Mouse (Mus musculus) thymus, postnatal 4 days (tissue): ENCODE data around the gene Tmem79.
A peak's percentile ranks its signal among the peaks of the same experiment; 100 is the strongest.
"Not testable (repeated sequence)": the region's sequence is repeated elsewhere in the genome, so short reads cannot be mapped to it uniquely, and the experiment has no call there.

Experiments
- DNase-seq: peaks from one replicate; pipeline ENCODE4 v3.0.0; 2021

Tmem79 gene

DNA sequence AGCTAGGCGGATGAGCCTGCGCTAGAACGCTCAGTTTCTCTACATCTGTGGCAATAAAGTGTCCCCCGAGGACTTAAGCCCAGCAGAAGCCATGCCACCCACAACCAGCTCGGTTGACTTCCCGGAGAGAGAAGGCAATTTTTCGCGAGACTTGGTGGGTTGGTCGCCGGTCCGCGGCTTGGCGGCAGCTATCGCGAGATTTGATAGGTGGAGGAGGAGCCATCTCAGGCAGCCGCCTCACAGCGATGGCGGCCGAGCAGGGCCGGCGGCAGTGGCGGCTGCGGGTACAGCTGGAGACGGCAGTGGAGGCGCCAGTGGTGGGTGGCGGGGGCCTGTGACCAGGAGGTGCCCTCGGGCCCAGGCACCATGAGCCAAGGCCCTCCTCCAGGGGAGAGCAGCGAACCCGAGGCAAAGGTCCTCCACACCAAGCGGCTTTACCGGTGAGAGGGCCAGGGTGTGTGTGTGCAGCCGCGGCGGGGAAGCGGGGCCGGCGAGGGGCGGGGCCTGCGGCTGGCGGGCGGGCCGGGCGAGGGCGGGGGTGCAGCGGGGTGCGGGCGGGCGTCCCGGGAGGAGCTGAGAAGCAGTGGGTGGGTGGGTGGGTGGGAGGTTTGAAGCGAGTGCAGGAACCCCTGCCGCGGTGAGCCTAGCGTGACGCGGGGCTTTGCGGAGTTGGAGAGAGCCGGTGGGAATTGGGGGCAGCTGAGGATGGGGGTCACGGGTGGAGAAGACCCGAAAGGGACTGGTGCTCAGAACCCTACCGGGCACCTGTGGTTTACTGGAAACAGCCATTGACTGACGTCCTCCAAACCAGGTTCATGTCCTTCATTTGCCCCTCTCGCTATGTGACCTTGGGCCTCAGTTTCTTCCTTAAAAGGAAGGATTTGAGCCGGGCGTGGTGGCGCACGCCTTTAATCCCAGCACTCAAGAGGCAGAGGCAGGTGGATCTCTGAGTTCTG lies at the start of gene Tmem79, which contains the start of gene Smg5:
Tmem79 (minus strand) TSS at position 91 of the 956 bp plus-strand sequence.
Smg5 (plus strand) TSS at position 203 of the 956 bp plus-strand sequence.
- DNase-seq = peak; percentile 97

DNA sequence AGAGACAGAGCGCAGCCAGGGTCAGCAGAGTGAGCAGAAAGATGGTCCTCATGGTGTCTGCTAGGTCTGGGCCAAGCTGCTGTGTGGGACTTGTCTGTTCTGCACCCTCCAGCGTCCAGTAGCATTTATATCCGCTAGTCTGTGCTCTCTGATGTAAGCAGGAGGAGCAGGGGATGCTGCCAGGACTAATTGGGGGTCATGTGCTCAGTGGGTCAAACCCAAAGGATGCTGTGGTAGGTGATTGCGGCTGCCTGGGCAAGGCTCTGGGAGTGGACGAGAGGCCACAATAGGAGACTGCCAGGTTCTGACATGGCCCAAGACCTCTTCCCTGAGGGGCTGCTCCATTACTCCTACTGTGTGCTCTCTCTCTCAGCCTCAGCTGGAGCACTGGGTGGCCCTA lies 48.4 kb upstream of the Tmem79 start, which contains the start of gene Bglap:
Bglap (minus strand) TSS at position 101 of the 400 bp plus-strand sequence.
- no peak for DNase-seq

DNA sequence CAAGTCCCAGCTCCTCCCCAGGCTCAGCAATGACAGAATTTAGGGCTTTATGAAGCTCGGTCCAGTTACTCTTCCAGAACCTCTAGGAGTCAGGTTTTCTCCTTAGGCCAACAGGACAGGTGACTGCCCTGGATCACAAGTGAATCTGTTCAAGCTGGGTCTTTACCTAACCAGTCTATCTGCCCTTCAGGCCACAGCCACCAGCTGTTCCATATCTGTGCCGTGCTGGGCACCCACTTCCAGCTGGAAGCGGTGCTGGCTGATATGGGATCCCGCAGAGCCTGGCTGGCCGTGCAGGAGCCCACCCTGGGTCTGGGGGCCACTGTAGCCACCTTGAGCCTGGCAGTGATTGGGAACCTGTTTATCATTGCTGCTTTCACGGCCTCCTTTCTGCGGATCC lies 46.4 kb upstream of the Tmem79 start:
- DNase-seq = not testable (repeated sequence)

DNA sequence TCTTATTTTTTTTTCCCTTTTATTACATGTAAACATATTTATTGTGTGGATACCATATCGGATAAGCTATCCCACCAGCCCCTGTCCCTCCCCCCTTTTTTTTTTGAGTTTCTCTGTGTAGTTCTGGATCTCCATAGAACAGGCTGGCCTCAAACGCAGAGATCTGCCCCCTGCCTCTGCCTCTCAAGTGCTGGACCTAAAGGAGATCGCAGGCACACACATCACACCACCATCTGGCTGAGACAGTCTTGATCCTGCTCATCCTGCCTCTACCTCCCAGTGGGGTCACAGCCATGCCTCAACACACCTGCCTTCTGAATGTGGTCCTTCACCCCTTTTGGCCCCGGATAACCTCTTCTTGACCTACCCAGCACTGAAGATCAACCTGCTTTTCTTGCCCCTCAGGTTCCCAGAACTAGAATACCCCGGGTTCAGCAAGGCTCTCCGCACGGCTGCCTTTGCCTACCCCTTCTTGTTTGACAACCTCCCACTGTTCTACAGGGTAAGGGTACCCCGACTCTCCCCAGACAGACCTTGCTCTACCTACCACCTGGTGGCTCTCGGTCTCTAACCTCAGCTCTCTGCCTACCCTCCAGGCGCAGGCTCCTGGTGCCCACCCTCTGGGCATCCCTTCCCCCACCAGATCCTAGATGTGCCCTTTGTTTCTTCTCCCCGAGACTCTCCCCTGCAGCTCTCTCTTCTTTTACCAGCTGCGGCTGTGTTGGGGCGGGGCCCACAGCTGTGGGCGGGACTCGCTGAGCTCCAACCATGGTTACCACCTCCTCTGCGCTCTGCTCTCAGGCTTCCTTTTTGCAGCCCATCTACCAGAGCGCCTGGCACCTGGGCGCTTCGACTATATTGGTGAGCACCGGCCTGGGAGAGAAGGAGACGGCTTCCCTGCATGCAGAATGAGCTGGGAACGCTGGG lies 45.7 kb upstream of the Tmem79 start:
- peak; percentile 78 for DNase-seq

DNA sequence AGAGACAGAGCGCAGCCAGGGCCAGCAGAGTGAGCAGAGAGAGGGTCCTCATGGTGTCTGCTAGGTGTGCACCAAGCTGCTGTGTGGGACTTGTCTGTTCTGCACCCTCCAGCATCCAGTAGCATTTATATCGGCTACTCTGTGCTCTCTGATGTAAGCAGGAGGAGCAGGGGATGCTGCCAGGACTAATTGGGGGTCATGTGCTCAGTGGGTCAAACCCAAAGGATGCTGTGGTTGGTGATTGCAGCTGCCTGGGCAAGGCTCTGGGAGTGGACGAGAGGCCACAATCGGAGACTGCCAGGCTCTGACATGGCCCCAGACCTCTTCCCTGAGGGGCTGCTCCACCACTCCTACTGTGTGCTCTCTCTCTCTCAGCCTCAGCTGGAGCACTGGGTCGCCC lies 42.7 kb upstream of the Tmem79 start, which contains the start of gene Bglap2:
Bglap2 (minus strand) TSS at position 101 of the 400 bp plus-strand sequence.
- DNase-seq = not testable (repeated sequence)

DNA sequence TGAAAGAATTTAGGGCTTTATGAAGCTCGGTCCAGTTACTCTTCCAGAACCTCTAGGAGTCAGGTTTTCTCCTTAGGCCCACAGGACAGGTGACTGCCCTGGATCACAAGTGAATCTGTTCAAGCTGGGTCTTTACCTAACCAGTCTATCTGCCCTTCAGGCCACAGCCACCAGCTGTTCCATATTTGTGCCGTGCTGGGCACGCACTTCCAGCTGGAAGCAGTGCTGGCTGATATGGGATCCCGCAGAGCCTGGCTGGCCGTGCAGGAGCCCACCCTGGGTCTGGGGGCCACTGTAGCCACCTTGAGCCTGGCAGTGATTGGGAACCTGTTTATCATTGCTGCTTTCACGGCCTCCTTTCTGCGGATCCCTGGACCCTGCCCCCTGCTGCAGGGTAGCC lies 40.7 kb upstream of the Tmem79 start:
- not testable (repeated sequence) for DNase-seq

DNA sequence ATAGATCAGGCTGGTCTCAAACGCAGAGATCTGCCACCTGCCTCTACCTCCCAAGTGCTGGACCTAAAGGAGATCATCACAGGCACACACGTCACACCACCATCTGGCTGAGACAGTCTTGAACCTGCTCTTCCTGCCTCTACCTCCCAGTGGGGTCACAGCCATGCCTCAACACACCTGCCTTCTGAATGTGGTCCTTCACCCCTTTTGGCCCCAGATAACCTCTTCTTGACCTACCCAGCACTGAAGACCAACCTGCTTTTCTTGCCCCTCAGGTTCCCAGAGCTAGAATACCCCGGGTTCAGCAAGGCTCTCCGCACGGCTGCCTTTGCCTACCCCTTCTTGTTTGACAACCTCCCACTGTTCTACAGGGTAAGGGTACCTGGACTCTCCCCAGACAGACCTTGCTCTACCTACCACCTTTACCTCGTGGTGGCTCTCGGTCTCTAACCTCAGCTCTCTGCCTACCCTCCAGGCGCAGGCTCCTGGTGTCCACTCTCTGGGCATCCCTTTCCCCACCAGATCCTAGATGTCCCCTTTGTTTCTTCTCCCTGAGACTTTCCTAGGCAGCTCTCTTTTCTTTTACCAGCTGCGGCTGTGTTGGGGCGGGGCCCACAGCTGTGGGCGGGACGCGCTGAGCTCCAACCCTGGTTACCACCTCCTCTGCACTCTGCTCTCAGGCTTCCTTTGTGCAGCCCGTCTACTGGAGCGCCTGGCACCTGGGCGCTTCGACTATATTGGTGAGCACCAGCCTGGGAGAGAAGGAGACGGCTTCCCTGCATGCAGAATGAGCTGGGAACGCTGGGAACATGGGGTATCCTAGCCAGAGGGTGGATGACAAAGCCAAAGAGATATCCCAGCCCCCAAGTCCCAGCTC lies 40.0 kb upstream of the Tmem79 start:
- peak; percentile 67 for DNase-seq

DNA sequence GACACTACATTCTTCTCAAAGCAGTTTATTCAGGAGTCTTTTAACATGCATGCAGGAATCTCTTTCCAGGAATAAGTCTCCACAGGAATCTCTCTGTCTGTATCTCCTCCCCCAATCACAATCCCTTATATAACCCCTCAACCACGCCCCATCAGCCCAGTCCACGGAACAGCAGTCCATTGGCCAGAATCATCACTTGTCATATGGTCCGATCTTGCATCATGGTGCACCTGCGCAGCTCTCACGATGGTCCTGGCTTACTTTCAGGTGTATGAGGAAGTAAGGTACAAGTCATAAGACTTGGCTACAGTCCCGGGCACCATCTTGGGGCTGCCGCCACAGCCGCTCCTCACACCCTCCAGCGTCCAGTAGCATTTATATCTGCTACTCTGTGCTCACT lies 36.7 kb upstream of the Tmem79 start, which contains the start of gene Bglap3:
Bglap3 (minus strand) TSS at position 101 of the 400 bp plus-strand sequence.
- DNase-seq = not testable (repeated sequence)

DNA sequence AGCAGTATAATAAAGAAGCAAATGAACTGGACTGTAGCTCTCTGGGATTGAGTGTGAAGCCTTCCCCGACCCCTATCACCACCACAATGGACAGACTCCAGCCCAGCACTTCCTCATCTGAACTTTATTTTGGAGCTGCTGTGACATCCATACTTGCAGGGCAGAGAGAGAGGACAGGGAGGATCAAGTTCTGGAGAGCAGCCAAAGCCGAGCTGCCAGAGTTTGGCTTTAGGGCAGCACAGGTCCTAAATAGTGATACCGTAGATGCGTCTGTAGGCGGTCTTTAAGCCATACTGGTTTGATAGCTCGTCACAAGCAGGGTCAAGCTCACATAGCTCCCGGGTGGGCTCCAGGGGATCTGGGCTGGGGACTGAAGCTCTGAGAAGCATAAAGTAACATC lies 32.6 kb upstream of the Tmem79 start:
- DNase-seq = not testable (repeated sequence)

DNA sequence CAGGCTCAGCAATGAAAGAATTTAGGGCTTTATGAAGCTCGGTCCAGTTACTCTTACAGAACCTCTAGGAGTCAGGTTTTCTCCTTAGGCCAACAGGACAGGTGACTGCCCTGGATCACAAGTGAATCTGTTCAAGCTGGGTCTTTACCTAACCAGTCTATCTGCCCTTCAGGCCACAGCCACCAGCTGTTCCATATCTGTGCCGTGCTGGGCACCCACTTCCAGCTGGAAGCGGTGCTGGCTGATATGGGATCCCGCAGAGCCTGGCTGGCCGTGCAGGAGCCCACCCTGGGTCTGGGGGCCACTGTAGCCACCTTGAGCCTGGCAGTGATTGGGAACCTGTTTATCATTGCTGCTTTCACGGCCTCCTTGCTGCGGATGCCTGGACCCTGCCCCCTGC lies 31.6 kb upstream of the Tmem79 start:
- DNase-seq = not testable (repeated sequence)

DNA sequence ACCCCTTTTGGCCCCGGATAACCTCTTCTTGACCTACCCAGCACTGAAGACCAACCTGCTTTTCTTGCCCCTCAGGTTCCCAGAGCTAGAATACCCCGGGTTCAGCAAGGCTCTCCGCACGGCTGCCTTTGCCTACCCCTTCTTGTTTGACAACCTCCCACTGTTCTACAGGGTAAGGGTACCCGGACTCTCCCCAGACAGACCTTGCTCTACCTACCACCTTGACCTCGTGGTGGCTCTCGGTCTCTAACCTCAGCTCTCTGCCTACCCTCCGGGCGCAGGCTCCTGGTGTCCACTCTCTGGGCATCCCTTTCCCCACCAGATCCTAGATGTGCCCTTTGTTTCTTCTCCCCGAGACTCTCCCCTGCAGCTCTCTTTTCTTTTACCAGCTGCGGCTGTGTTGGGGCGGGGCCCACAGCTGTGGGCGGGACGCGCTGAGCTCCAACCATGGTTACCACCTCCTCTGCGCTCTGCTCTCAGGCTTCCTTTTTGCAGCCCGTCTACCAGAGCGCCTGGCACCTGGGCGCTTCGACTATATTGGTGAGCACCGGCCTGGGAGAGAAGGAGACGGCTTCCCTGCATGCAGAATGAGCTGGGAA lies 31.0 kb upstream of the Tmem79 start:
- peak; percentile 83 for DNase-seq

DNA sequence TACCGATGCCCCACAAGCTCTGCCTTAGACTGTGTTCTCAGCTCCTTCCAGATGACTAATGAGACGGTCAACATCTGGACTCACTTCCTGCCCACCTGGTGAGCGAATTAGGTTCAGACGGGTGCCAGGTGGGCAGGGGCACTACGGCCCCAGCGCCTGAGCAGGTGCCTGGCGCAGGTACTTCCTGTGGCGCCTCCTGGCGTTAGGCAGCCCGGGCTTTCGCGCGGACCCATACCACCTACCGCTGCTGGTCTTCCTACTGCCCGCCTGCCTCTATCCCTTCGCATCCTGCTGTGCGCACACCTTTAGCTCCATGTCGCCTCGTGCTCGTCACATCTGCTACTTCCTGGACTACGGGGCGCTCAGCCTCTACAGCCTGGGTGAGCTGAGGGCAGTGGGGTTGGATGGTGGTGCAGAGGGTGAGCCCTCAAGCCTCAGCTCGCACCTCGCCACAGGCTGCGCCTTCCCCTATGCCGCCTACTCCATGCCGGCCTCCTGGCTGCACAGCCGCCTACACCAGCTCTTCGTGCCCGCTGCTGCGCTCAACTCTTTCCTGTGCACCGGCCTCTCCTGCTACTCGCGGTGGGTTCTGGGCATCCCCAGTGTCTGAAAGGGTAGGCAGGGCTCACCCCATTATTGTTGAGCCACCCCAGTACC lies 29.9 kb upstream of the Tmem79 start:
- peak; percentile 45 for DNase-seq

DNA sequence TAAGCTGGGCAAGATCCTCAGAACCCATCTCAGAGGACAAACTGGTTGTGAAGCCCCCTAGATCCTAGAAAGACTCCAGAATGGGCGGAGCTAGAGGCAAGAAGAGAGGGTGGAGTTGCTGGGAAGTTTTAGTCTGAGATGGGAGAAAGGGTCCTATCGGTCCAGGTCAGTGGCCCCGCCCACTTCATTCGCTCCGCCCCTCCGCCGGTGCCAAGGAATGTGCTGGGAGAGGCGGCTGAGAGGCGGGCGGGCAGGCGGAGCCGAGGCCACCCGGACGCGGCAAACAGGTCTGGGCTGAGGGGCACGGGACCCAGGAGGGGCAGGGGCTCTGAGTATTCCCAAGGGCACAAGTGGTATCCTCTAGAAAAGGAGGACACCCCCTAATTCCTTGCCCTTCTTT lies 28.4 kb upstream of the Tmem79 start, which contains the start of gene Paqr6:
Paqr6 (plus strand) TSS at position 248 of the 400 bp plus-strand sequence.
- DNase-seq = peak; percentile 48

DNA sequence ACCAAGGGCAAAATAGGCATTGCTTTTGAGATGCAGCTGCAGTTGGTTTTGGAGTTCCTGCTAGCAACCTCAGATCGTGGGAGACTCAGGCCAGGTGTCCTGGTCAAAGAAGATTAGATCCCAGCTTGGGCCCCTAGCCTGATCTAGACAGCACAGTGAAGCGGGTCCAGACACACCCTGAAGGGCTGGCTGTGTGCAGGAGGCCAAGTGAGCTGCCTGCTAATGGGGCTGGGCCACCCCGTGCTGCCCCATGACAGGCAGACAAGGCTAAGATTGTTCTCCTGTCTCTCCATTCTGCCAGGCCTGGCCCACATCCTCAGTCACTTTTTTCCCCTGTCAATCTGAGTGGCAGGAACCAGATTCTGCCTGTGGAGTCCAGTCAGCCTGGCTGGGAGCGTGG lies 27.8 kb upstream of the Tmem79 start:
- no peak for DNase-seq

DNA sequence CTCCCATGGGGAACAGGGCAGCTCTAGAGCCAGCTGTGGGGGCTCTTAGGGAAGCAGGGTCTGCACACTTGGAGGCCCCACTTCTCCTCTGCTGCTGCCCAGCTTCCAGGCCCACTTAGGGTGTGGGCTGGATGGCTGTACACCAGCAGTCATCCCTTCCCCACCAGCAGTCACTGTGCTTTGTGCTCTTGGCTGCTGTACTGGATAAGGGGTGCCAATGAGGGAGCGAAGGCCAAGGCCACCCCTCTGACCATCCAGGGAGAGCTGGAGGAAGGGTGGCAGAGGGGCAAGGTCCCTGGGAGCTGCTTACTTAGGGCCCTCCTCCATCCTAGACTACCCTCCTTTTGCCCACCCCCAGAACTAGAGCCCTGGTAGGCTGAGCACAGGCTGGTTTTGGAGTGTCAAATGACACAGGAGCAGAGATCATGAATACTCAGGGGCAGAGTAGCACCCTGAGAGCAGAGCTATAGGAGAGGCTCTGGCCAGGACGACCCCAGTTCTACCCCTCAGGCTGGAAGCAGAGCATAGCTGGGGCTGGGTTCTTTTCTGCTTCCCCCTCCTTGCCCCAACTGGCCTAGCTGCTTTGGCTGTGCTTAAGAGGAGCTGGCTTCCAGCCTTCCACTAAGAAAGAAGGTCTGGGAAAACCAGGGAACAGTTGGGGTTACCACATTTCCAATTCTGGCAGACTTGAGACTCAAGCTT lies 25.8 kb upstream of the Tmem79 start:
- no peak for DNase-seq

DNA sequence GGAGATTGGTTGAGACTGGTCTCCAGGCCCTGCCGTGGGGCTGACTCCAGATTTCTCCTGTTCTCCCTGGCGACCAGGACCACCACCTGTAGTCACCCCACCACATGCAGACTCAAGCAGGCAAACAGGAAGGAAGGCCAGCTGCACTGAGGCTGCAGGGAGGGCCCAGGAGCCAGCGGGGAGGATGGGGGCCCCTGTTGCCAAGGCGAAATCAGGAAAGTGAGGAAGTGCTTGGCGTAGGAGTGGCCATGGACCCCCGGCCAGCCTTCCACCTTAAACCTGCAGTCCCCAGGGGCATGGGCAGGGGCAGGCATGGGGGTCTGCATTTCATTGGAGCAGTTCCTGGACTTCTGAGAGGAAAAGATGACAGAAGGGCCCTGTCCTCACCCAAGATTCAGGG lies 25.1 kb upstream of the Tmem79 start:
- peak; percentile 53 for DNase-seq

DNA sequence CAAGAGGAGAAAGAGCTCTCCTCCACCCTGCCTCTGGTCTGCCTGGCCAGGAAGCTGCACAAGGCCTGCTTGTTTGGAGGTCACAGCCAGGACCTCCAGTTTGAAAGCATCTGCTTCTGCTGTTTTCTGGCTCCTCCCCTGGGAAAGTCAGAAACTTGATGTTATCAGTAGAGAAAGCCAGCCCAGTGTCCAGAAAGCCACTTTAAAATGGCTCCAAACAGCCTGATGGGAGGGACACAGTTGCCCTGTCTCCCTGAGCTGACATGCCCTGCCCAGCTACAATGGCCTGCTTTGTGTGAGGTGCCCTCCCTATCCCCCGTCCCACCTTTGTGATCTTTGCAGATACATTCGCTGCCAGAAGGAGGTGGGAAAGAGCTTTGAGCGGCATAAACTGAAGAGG lies 24.0 kb upstream of the Tmem79 start:
- no peak for DNase-seq

DNA sequence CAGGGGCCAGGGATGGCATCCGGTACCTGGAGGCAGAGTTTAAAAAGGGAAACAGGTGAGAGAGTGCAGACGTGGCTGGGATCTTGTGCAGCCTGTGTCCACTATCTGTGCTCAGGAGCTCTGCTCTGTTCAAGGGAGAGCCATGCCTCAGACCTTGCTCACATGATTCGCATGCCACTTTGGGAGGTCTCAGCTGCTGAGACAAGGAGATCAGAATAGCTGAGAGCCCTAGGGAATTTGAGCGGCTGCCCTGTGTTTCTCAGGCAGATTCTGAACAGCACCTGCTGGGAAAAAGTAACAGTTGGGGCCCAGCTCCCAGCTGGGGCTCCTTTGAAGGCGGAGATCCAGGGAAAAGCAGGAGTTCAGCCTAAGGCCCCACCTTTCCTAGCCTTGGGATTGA lies 23.6 kb upstream of the Tmem79 start:
- DNase-seq = no peak

DNA sequence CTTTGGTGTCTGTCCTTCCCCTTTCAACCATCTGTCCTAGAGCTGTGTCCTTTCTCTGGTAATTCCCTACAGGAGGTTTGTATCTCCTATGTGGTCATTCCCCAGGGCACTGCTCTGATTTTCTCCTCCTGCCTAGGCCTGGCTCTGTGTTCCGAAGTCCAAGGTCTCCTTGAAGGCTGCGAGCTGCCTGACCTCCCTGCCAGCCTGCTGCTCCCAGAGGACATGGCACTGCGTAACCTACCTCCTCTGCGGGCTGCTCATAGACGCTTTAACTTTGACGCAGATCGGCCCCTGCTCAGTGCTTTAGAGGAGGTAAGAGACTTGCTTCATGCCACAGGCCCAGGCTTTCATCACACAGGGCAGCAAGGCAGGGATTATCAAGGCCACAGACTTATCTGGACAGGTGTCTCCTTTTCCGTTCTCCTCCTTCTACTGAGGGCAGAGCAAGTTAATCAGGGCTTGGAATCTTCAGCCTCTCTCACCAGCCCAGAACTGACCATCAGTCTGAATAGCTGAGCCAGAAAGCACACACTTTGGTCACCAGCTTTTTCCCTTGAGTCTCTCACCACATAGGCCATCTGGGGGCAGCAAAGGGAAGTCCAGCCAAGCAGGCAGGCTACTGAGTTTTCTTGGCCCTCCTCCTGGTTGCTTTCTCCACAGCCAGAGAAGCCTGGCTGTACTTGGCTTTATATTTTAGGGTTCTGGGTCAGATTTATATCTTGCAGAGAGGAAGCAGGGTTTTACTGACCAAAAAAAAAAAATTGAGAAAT lies 18.6 kb upstream of the Tmem79 start:
- no peak for DNase-seq
